Mouse (Mus musculus) neural tube, embryonic 14.5 days (tissue): ENCODE measurements around the gene March10. TPM values are rescaled to one million over a fixed set of nuclear protein-coding genes. Genes with fewer than 3 reads are reported as not detected.

Source experiments
- ATAC-seq: fragments of 200-750 bp; cut with Nextera tagmentation; 2 replicates; pipeline ENCODE4 v1.8.0; 2017; ENCODE audit warnings: low read depth, mild to moderate bottlenecking, moderate TSS enrichment, moderate library complexity
- H3K27ac ChIP-seq: fragments of 300-500 bp; sonication (generic); 2 replicates; pipeline ENCODE4 v1.5.1; 2014; ENCODE audit warnings: low read depth, mild to moderate bottlenecking, control low read depth, low read length, moderate library complexity, mixed read lengths
- H3K27me3 ChIP-seq: fragments of 300-500 bp; sonication (generic); 2 replicates; pipeline ENCODE4 v1.6.1; 2014; ENCODE audit warnings: low read length; ENCODE audit not compliant: control insufficient read depth, insufficient read depth
- H3K36me3 ChIP-seq: fragments of 300-500 bp; sonication (generic); 2 replicates; pipeline ENCODE4 v1.6.1; 2014; ENCODE audit warnings: low read length, mixed read lengths; ENCODE audit not compliant: control insufficient read depth, insufficient read depth
- H3K4me1 ChIP-seq: fragments of 300-500 bp; sonication (generic); 2 replicates; pipeline ENCODE4 v1.6.1; 2014; ENCODE audit warnings: low read length; ENCODE audit not compliant: control insufficient read depth, insufficient read depth
- H3K4me2 ChIP-seq: fragments of 300-500 bp; sonication (generic); 2 replicates; pipeline ENCODE4 v1.6.1; 2014; ENCODE audit warnings: mild to moderate bottlenecking, low read depth, low read length, control low read depth
- H3K4me3 ChIP-seq: fragments of 300-500 bp; sonication (generic); 2 replicates; pipeline ENCODE4 v1.5.1; 2014; ENCODE audit warnings: low read depth, low read length, control low read depth, mixed read lengths
- H3K9ac ChIP-seq: fragments of 300-500 bp; sonication (generic); replicated peaks from 2 replicates; pipeline ENCODE4 v1.6.1; 2014; ENCODE audit warnings: low read depth, mild to moderate bottlenecking, control low read depth, low read length, mixed read lengths
- H3K9me3 ChIP-seq: fragments of 300-500 bp; sonication (generic); 2 replicates; pipeline ENCODE4 v1.6.1; 2016; ENCODE audit warnings: low read length; ENCODE audit not compliant: control insufficient read depth
- WGBS: fragments of 180-500 bp; shearing (Covaris S2); extraction: QIAGEN DNeasy Blood & Tissue Kit; methylation state at CpG from one replicate; pipeline ENCODE4 v1.1.7; 2014; 5-methylcytosine and 5-hydroxymethylcytosine counted together
- polyA plus RNA-seq: library from polyadenylated mRNA; unstranded; fragments of >200 nt; fragmentation: Nextera tagmentation; extraction: Ambion mirVana; gene quantifications from 2 replicates; pipeline ENCODE4 v1.2.1, GENCODE M21; 2014

March10 gene
- polyA plus RNA-seq, 1 experiment from 2014 or later = 0.29 TPM

GRCm38 (mm10) chr11:105329962-105330361 is 126.6 kb downstream of the March10 start:
- no peak overlapping the region for H3K27ac ChIP-seq
- no peak overlapping the region for H3K4me2 ChIP-seq
- H3K27me3 ChIP-seq = no peaks in the 10 kb centered on the region
- no peaks in the 10 kb centered on the region for H3K9me3 ChIP-seq
- no peak for ATAC-seq
- H3K36me3 ChIP-seq = no peaks in the 10 kb centered on the region
- WGBS = 77% methylated on average over 9 of the region's 9 CpGs
- no peak overlapping the region for H3K4me3 ChIP-seq
- no peak overlapping the region for H3K9ac ChIP-seq
- no peaks in the 10 kb centered on the region for H3K4me1 ChIP-seq

DNA sequence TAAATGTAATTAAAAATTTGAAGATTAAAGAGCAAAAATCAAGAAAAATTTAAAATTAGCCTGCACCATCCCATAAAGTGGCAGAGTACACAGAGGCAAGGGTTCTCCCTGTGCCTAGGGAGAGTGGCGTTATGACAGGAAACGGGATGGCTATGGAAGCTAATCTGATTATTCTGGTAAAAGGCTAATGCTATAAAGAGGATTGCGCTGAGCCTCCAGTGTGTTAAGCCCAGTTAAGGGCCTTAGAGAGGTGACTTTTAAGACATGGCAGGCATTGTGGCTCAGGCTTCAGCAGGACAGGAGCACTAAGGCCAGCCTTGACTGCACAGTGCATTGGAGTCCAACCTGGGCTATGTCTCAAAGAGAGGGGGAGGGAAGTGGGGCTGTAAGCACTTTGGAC is 129.4 kb downstream of the March10 start:
- H3K27me3 ChIP-seq = no peaks in the 10 kb centered on the region
- no peaks in the 10 kb centered on the region for H3K36me3 ChIP-seq
- no peak overlapping the region for H3K4me3 ChIP-seq
- H3K4me2 ChIP-seq = no peak overlapping the region
- ATAC-seq = no peak
- H3K27ac ChIP-seq = no peak overlapping the region
- WGBS = 90% methylated on average over 3 of the region's 3 CpGs
- no peaks in the 10 kb centered on the region for H3K4me1 ChIP-seq
- no peak overlapping the region for H3K9ac ChIP-seq
- H3K9me3 ChIP-seq = no peaks in the 10 kb centered on the region

GRCm38 (mm10) chr11:105323530-105323929 is 133.0 kb downstream of the March10 start:
- Histone ChIP-seq H3K9me3 (no peaks in the 10 kb centered on the region), H3K9ac (no peak overlapping the region), H3K27me3 (no peaks in the 10 kb centered on the region), H3K4me1 (no peaks in the 10 kb centered on the region), H3K36me3 (no peaks in the 10 kb centered on the region), H3K4me2 (no peak overlapping the region), H3K27ac (no peak overlapping the region), H3K4me3 (no peak overlapping the region)
- WGBS = 93% methylated on average over 5 of the region's 5 CpGs
- ATAC-seq = no peak

- ATAC-seq = no peak
- Histone ChIP-seq H3K9me3 (no peaks in the 10 kb centered on the region), H3K36me3 (no peaks in the 10 kb centered on the region), H3K27me3 (no peaks in the 10 kb centered on the region), H3K27ac (no peak overlapping the region), H3K4me1 (no peaks in the 10 kb centered on the region), H3K9ac (no peak overlapping the region), H3K4me3 (no peak overlapping the region), H3K4me2 (no peak overlapping the region)
- 89% methylated on average over 2 of the region's 2 CpGs for WGBS
Observed at GRCm38 (mm10) chr11:105321090-105321489, 135.4 kb downstream of the March10 start.

GRCm38 (mm10) chr11:105317769-105318168 is 138.8 kb downstream of the March10 start:
- Histone ChIP-seq H3K9me3 (no peaks in the 10 kb centered on the region), H3K36me3 (no peaks in the 10 kb centered on the region), H3K9ac (no peak overlapping the region), H3K4me1 (peaks cover 5% of the 10 kb centered on the region; the same call in 1 of the 2 replicates), H3K4me2 (no peak overlapping the region), H3K4me3 (no peak overlapping the region), H3K27ac (no peak overlapping the region), H3K27me3 (no peaks in the 10 kb centered on the region)
- no peak for ATAC-seq
- 95% methylated on average over 6 of the region's 6 CpGs for WGBS

- Histone ChIP-seq H3K36me3 (no peaks in the 10 kb centered on the region), H3K9ac (no peak overlapping the region), H3K27me3 (no peaks in the 10 kb centered on the region), H3K4me1 (peaks cover 12% of the 10 kb centered on the region; the same call in 1 of the 2 replicates), H3K9me3 (no peaks in the 10 kb centered on the region), H3K4me2 (no peak overlapping the region), H3K4me3 (no peak overlapping the region), H3K27ac (no peak overlapping the region)
- ATAC-seq = no peak
- WGBS = 96% methylated on average over 4 of the region's 4 CpGs
Observed at GRCm38 (mm10) chr11:105316121-105316520, 140.4 kb downstream of the March10 start.

- Histone ChIP-seq H3K36me3 (no peaks in the 10 kb centered on the region), H3K9me3 (no peaks in the 10 kb centered on the region), H3K4me3 (no peak overlapping the region), H3K27ac (no peak overlapping the region), H3K4me1 (peaks cover 12% of the 10 kb centered on the region; the same call in 1 of the 2 replicates), H3K4me2 (no peak overlapping the region), H3K27me3 (no peaks in the 10 kb centered on the region), H3K9ac (no peak overlapping the region)
- 71% methylated on average over 8 of the region's 8 CpGs for WGBS
- no peak for ATAC-seq
Observed at GRCm38 (mm10) chr11:105315296-105315695, 141.2 kb downstream of the March10 start.

DNA sequence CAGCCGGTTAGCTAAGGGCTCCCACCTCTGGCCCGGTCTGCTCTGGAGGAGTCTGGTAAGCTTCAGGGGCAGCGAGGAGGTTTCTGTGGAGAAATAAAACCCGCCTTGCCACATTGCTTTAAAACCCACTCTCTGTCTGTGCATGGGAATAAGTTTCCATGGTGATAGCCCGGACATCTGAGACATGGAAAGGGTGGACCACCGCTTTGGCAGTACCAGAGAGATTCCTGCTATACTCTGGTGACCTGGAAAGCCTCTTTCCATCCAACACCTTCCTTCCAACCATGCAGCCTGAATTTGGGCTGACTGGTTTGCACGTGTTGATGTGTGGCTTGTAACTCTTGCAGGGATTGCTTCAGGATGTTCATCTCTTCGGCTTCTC is 142.9 kb downstream of the March10 start:
- ATAC-seq = no peak
- Histone ChIP-seq H3K4me1 (peaks cover 12% of the 10 kb centered on the region; the same call in 1 of the 2 replicates), H3K4me3 (no peak overlapping the region), H3K9me3 (no peaks in the 10 kb centered on the region), H3K9ac (no peak overlapping the region), H3K36me3 (no peaks in the 10 kb centered on the region), H3K4me2 (no peak overlapping the region), H3K27me3 (no peaks in the 10 kb centered on the region), H3K27ac (no peak overlapping the region; the same call in 1 of the 2 replicates)
- 38% methylated on average over 8 of the region's 8 CpGs for WGBS

GRCm38 (mm10) chr11:105312972-105313632 is 143.4 kb downstream of the March10 start:
- peaks cover 12% of the 10 kb centered on the region; the same call in 1 of the 2 replicates for H3K4me1 ChIP-seq
- H3K4me2 ChIP-seq = no peak overlapping the region
- H3K9ac ChIP-seq = no peak overlapping the region
- no peak overlapping the region; the same call in 1 of the 2 replicates for H3K27ac ChIP-seq
- no peak for ATAC-seq
- WGBS = 58% methylated on average over 10 of the region's 10 CpGs
- no peaks in the 10 kb centered on the region for H3K36me3 ChIP-seq
- no peaks in the 10 kb centered on the region for H3K9me3 ChIP-seq
- no peaks in the 10 kb centered on the region for H3K27me3 ChIP-seq
- H3K4me3 ChIP-seq = no peak overlapping the region
